Mouse (Mus musculus): ENCODE data around the gene Il5ra. TPM values are rescaled to one million over a fixed set of nuclear protein-coding genes. Genes with fewer than 3 reads are reported as not detected.

The Il5ra gene
- polyA plus RNA-seq, 1 experiment: not detected

GRCm38 (mm10) chr6:106732563-106732962 is 16.3 kb downstream of the Il5ra start:
- H3K27me3 ChIP-seq (ENCODE audit: control insufficient read depth, insufficient read depth, insufficient read length): no peaks in the 10 kb centered on the region
- H3K4me3 ChIP-seq: no peak overlapping the region
- H3ac ChIP-seq (ENCODE audit: control insufficient read depth, insufficient read length): no peak overlapping the region
- no peaks in the 10 kb centered on the region for H3K36me3 ChIP-seq (ENCODE audit: control insufficient read depth, insufficient read depth)
- no peak for TF ChIP-seq MAX (IDR thresholded peaks at IDR 0.05; ENCODE audit: low read depth)
- TF ChIP-seq SRF (IDR thresholded peaks at IDR 0.05; ENCODE audit: control insufficient read depth, insufficient read length, low read depth): no peak
- TF ChIP-seq USF1 (IDR thresholded peaks at IDR 0.05; ENCODE audit: low read depth): no peak
- no peaks in the 10 kb centered on the region for H3K79me2 ChIP-seq (ENCODE audit: control insufficient read depth, insufficient read depth)
- no peak overlapping the region for H3K4me2 ChIP-seq (ENCODE audit: low read depth)

DNA sequence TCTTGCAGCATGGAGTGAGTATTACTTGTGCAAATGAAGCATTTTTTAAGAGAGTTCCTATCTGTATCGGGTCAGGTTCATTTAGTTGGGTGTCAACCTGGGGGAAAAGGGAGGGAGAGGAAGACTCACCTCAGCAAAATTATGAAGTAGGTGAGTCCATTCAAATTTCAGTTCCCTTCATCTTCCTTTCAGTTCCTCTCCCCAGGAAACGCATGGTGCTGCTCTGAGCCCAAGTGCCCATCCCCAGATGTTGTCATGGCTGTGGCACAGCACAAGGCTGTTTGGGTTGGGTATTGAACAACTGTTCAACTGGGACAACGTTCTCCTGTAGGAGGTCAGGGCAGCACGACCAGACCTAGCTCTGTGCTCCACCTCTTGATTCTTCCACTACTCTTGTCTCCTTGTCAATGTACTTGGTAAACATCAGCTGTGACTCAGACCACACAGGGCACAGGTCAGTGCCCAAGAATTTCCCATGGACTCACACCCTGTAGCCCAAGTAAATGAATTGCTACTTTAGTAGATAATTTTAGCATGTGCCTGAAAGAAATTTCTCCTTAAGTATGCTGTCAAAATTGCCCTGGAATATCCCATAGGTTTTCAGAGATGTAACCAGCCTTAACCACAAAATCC is 19.0 kb downstream of the Il5ra start:
- TF ChIP-seq MAX (IDR thresholded peaks at IDR 0.05; ENCODE audit: low read depth): no peak
- no peak for TF ChIP-seq POLR2AphosphoS2 (IDR thresholded peaks at IDR 0.05; ENCODE audit: insufficient read length, low read depth)
- TF ChIP-seq TCF12 (IDR thresholded peaks at IDR 0.05; ENCODE audit: insufficient read depth, poor library complexity, severe bottlenecking): no peak
- Histone ChIP-seq H3K4me3 (no peak overlapping the region), H3K79me2 (ENCODE audit: control insufficient read depth, insufficient read depth) (no peaks in the 10 kb centered on the region), H3ac (ENCODE audit: control insufficient read depth, insufficient read length) (no peak overlapping the region), H3K4me2 (ENCODE audit: low read depth) (no peak overlapping the region), H3K27me3 (ENCODE audit: control insufficient read depth, insufficient read depth, insufficient read length) (no peaks in the 10 kb centered on the region), H3K36me3 (ENCODE audit: control insufficient read depth, insufficient read depth) (no peaks in the 10 kb centered on the region)

- H3K36me3 ChIP-seq (ENCODE audit: control insufficient read depth, insufficient read depth): no peaks in the 10 kb centered on the region
- TF ChIP-seq MYOD1 (IDR thresholded peaks at IDR 0.05; ENCODE audit: control insufficient read depth in 1 of 3, insufficient read length in 2 of 3, low read depth in 2 of 3): no peak
- no peak for TF ChIP-seq POLR2AphosphoS2 (IDR thresholded peaks at IDR 0.05; ENCODE audit: insufficient read length, low read depth)
- no peaks in the 10 kb centered on the region for H3K79me2 ChIP-seq (ENCODE audit: control insufficient read depth, insufficient read depth)
- H3K4me2 ChIP-seq (ENCODE audit: low read depth): no peak overlapping the region
- no peak overlapping the region for H3ac ChIP-seq (ENCODE audit: control insufficient read depth, insufficient read length)
- no peaks in the 10 kb centered on the region for H3K27me3 ChIP-seq (ENCODE audit: control insufficient read depth, insufficient read depth, insufficient read length)
- H3K4me3 ChIP-seq: no peak overlapping the region
Measured at GRCm38 (mm10) chr6:106727703-106728102, 21.1 kb downstream of the Il5ra start.

DNA sequence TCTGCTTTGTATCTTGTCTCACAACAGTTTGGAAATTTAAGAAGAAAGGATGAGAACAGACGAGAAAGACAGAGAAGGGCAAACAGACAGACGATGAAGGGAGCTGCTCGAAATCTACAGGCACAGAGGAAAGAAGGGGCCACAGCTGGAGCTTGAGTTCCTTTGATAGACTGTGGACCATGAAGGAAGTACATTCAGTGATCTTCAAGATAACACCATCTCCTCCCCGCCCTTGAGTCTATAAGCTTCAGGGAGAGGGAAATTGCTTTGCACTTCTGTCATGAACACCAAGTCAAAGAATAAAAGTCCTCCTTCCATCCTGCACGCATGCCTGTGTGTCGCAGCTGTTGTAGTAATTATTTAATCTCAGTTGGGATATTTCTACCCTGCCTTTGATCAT is 22.8 kb downstream of the Il5ra start:
- Histone ChIP-seq H3ac (ENCODE audit: control insufficient read depth, insufficient read length) (no peak overlapping the region), H3K4me2 (ENCODE audit: low read depth) (no peak overlapping the region), H3K79me2 (ENCODE audit: control insufficient read depth, insufficient read depth) (no peaks in the 10 kb centered on the region), H3K36me3 (ENCODE audit: control insufficient read depth, insufficient read depth) (no peaks in the 10 kb centered on the region), H3K27me3 (ENCODE audit: control insufficient read depth, insufficient read depth, insufficient read length) (no peaks in the 10 kb centered on the region), H3K4me3 (no peak overlapping the region)
- TF ChIP-seq REST (IDR thresholded peaks at IDR 0.05; ENCODE audit: insufficient read depth, insufficient read length) (no peak), MYOG (IDR thresholded peaks at IDR 0.05; ENCODE audit: control insufficient read depth in 1 of 3, insufficient read depth in 1 of 3, insufficient read length in 2 of 3, low read depth in 2 of 3) (no peak), TCF3 (IDR thresholded peaks at IDR 0.05; ENCODE audit: insufficient read length, low read depth) (no peak)

- H3K27me3 ChIP-seq (ENCODE audit: control insufficient read depth, insufficient read depth, insufficient read length): no peaks in the 10 kb centered on the region
- H3K79me2 ChIP-seq (ENCODE audit: control insufficient read depth, insufficient read depth): no peaks in the 10 kb centered on the region
- no peak overlapping the region for H3ac ChIP-seq (ENCODE audit: control insufficient read depth, insufficient read length)
- TF ChIP-seq TCF12 (IDR thresholded peaks at IDR 0.05; ENCODE audit: insufficient read depth, poor library complexity, severe bottlenecking) (no peak), REST (IDR thresholded peaks at IDR 0.05; ENCODE audit: insufficient read depth, insufficient read length) (no peak), MYOG (IDR thresholded peaks at IDR 0.05; ENCODE audit: control insufficient read depth in 1 of 3, insufficient read depth in 1 of 3, insufficient read length in 2 of 3, low read depth in 2 of 3) (no peak), CEBPB (IDR thresholded peaks at IDR 0.05; ENCODE audit: insufficient read depth, poor library complexity, severe bottlenecking) (no peak), SRF (IDR thresholded peaks at IDR 0.05; ENCODE audit: control insufficient read depth, insufficient read length, low read depth) (no peak), POLR2AphosphoS2 (IDR thresholded peaks at IDR 0.05; ENCODE audit: insufficient read length, low read depth) (no peak), MYOD1 (IDR thresholded peaks at IDR 0.05; ENCODE audit: control insufficient read depth in 1 of 3, insufficient read length in 2 of 3, low read depth in 2 of 3) (no peak), E2F4 (IDR thresholded peaks at IDR 0.05; ENCODE audit: insufficient read depth) (no peak), TCF3 (IDR thresholded peaks at IDR 0.05; ENCODE audit: insufficient read length, low read depth) (no peak), USF1 (IDR thresholded peaks at IDR 0.05; ENCODE audit: low read depth) (no peak)
- no peaks in the 10 kb centered on the region for H3K36me3 ChIP-seq (ENCODE audit: control insufficient read depth, insufficient read depth)
- no peak overlapping the region for H3K4me2 ChIP-seq (ENCODE audit: low read depth)
- no peak overlapping the region for H3K4me3 ChIP-seq
Measured at GRCm38 (mm10) chr6:106725642-106726041, 23.2 kb downstream of the Il5ra start.

- Histone ChIP-seq H3K79me2 (ENCODE audit: control insufficient read depth, insufficient read depth) (no peaks in the 10 kb centered on the region), H3ac (ENCODE audit: control insufficient read depth, insufficient read length) (no peak overlapping the region), H3K36me3 (ENCODE audit: control insufficient read depth, insufficient read depth) (no peaks in the 10 kb centered on the region), H3K27me3 (ENCODE audit: control insufficient read depth, insufficient read depth, insufficient read length) (no peaks in the 10 kb centered on the region), H3K4me3 (no peak overlapping the region), H3K4me2 (ENCODE audit: low read depth) (no peak overlapping the region)
- TF ChIP-seq MYOG (IDR thresholded peaks at IDR 0.05; ENCODE audit: control insufficient read depth in 1 of 3, insufficient read depth in 1 of 3, insufficient read length in 2 of 3, low read depth in 2 of 3) (no peak), TCF12 (IDR thresholded peaks at IDR 0.05; ENCODE audit: insufficient read depth, poor library complexity, severe bottlenecking) (no peak), MYOD1 (IDR thresholded peaks at IDR 0.05; ENCODE audit: control insufficient read depth in 1 of 3, insufficient read length in 2 of 3, low read depth in 2 of 3) (no peak), E2F4 (IDR thresholded peaks at IDR 0.05; ENCODE audit: insufficient read depth) (no peak), USF1 (IDR thresholded peaks at IDR 0.05; ENCODE audit: low read depth) (no peak), CEBPB (IDR thresholded peaks at IDR 0.05; ENCODE audit: insufficient read depth, poor library complexity, severe bottlenecking) (no peak), SRF (IDR thresholded peaks at IDR 0.05; ENCODE audit: control insufficient read depth, insufficient read length, low read depth) (no peak), POLR2AphosphoS2 (IDR thresholded peaks at IDR 0.05; ENCODE audit: insufficient read length, low read depth) (no peak), POLR2A (IDR thresholded peaks at IDR 0.05; ENCODE audit: insufficient read length, low read depth) (no peak), REST (IDR thresholded peaks at IDR 0.05; ENCODE audit: insufficient read depth, insufficient read length) (no peak), TCF3 (IDR thresholded peaks at IDR 0.05; ENCODE audit: insufficient read length, low read depth) (no peak), MAX (IDR thresholded peaks at IDR 0.05; ENCODE audit: low read depth) (no peak)
Measured at GRCm38 (mm10) chr6:106705506-106706035, 43.3 kb downstream of the Il5ra start.

Measured in myocyte (in vitro differentiated cells).